Mouse (Mus musculus) brain, embryonic 14.5 days (tissue): ENCODE data around the gene Sdad1.

Source experiments
- CTCF ChIP-seq: fragments of 200-500 bp; IDR thresholded peaks from 2 replicates; pipeline ENCODE4 v1.5.1; 2012; ENCODE audit warnings: inconsistent platforms, mild to moderate bottlenecking, moderate library complexity, borderline replicate concordance; ENCODE audit not compliant: insufficient read depth, insufficient read length; ENCODE audit errors: extremely low read depth
- POLR2A ChIP-seq: fragments of 200-500 bp; IDR thresholded peaks from 2 replicates; pipeline ENCODE4 v1.6.1; 2012; ENCODE audit warnings: mild to moderate bottlenecking, inconsistent platforms, borderline replicate concordance; ENCODE audit not compliant: poor library complexity, insufficient read depth, insufficient read length, severe bottlenecking; ENCODE audit errors: extremely low read depth

DNA sequence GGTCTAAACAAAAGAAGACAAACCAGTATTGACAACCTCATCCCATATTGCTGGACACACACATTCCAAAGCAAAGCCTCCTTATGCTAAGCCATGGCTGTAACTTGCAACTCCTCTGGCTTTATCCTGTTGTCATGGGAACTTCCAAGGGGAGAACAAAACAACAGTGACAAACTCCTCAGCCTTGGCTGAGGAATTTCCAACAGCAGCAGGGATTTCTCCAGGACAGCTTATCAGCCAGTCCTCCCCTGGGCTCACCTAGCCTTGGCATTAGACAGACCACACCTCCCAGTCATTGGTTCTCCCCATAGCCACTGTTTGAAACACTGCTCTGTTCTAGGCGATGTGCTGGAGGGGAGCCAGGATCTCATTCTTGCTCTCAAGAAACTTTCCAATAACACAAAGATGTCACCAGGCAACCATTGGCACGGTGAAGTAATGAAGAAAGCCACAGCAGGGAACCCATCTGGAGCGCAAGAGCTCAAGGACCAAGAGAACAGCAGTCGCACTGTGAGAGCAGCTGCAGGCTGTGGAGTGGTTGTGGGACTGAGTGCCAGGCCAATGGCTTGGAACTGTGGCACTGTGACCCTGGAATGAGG, 46.4 kb downstream of the Sdad1 start:
- TF ChIP-seq CTCF, result no peak
- no peak for TF ChIP-seq POLR2A
